Mouse (Mus musculus) G1E (cell line): ENCODE results near the gene Serpinb6b. TPM values are rescaled to one million over a fixed set of nuclear protein-coding genes. Genes with fewer than 3 reads are reported as not detected.
"Not testable (repeated sequence)": the region's sequence is repeated elsewhere in the genome, so short reads cannot be mapped to it uniquely, and the experiment has no call there.

Experiments used
- ATAC-seq: 2 replicates; pipeline ENCODE4 v1.8.0; 2016; ENCODE audit warnings: mild to moderate bottlenecking; ENCODE audit not compliant: insufficient number of reproducible peaks, poor library complexity, low FRiP score, severe bottlenecking; ENCODE audit errors: extremely low read depth
- DNase-seq: peaks from one replicate; pipeline ENCODE4 v3.0.0; 2012; ENCODE audit warnings: low spot score
- H3K27me3 ChIP-seq: 2 replicates; pipeline ENCODE4 v1.6.1; 2012; ENCODE audit warnings: mild to moderate bottlenecking, low read length, inconsistent platforms; ENCODE audit not compliant: insufficient read depth
- H3K36me3 ChIP-seq: replicated peaks from 2 replicates; pipeline ENCODE3; 2012; ENCODE audit warnings: mild to moderate bottlenecking, inconsistent platforms
- H3K4me1 ChIP-seq: 2 replicates; pipeline ENCODE4 v1.6.1; 2012; ENCODE audit warnings: low read depth, low read length, inconsistent platforms, mixed read lengths; ENCODE audit not compliant: insufficient read depth
- H3K4me3 ChIP-seq: 2 replicates; pipeline ENCODE4 v1.5.1; 2012; ENCODE audit warnings: low read depth, mild to moderate bottlenecking, inconsistent platforms, low read length, moderate library complexity, mixed read lengths
- H3K9me3 ChIP-seq: replicated peaks from 2 replicates; pipeline ENCODE4 v1.6.1; 2012; ENCODE audit warnings: inconsistent platforms
- CTCF ChIP-seq: IDR thresholded peaks from 2 replicates; pipeline ENCODE4 v1.5.1; 2012; ENCODE audit warnings: low read depth, low read length, inconsistent platforms, mixed read lengths
- GATA1 ChIP-seq: IDR thresholded peaks from 2 replicates; pipeline ENCODE4 v1.6.1; 2012; ENCODE audit warnings: borderline replicate concordance, low read length, inconsistent platforms, mixed read lengths
- GATA2 ChIP-seq: IDR thresholded peaks from 2 replicates; pipeline ENCODE4 v1.6.1; 2012; ENCODE audit warnings: low read depth, low read length, inconsistent platforms, borderline replicate concordance
- POLR2AphosphoS5 ChIP-seq: IDR thresholded peaks from 2 replicates; pipeline ENCODE4 v1.6.1; 2012; ENCODE audit warnings: low read depth, low read length, inconsistent platforms; ENCODE audit not compliant: insufficient replicate concordance
- TAL1 ChIP-seq: conservative IDR thresholded peaks from 2 replicates; pipeline ENCODE4 v1.6.1; 2012; ENCODE audit warnings: low read depth, low read length, inconsistent platforms, mixed read lengths
- polyA plus RNA-seq: library from polyadenylated mRNA; stranded (reverse); fragments of >175 nt; gene quantifications from 2 replicates; pipeline ENCODE4 v1.2.3, GENCODE M21; 2012
- total RNA-seq, 2 experiments: library from RNA; stranded (forward) in 1 of 2; stranded (reverse) in 1 of 2; fragments of 200-1000 nt in 1 of 2; fragments of >200 nt in 1 of 2; fragmentation: Nextera tagmentation in 1 of 2; gene quantifications; 2 replicates each; pipeline ENCODE4 v1.2.3; 2014 to 2017

Gene Serpinb6b
- total and polyA plus RNA-seq, 3 experiments = 0.05 TPM; not detected in 2

DNA sequence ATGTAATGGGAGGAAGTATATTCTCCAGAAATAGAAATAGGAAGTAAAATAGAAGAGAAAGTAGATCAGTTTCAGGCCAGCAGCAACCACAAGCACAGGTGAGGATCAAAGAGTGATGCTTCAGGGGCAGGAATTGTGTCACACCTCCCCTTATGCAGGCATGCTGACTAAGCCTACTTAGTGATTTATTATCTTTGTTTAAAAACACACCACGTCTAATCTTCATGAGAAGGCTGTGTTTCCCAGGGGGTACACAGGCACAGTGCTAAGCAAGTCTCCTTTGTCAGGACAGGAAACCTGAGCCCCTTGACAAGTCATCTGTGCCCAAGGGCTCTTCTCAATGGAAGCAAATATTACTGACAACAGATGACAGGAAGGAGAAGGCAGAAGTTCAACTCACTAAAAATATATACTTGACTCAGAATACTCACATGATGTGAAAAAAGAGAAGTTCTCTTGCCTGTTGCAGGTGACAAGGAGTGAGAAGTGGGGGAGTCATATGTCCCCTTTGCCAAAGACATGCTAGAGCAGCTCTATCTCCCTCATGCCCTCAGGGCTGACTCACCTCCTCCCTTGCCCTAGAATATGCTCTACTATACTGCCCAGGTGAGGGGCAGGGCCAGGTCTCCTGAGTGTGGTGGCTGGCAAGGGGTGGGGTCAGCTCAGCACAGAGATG is 30.2 kb upstream of the Serpinb6b start:
- peaks cover 6% of the 10 kb centered on the region; the same call in 1 of the 2 replicates for H3K27me3 ChIP-seq
- DNase-seq = no peak
- ATAC-seq = no peak; the same call in 1 of the 2 replicates
- no peaks in the 10 kb centered on the region for H3K36me3 ChIP-seq
- H3K9me3 ChIP-seq = no peaks in the 10 kb centered on the region
- no peak overlapping the region for H3K4me3 ChIP-seq
- no peaks in the 10 kb centered on the region for H3K4me1 ChIP-seq
- no peak for TF ChIP-seq TAL1

- DNase-seq, H3K4me3 ChIP-seq, H3K27me3 ChIP-seq, ATAC-seq, H3K4me1 ChIP-seq, H3K9me3 ChIP-seq, H3K36me3 ChIP-seq: not testable (repeated sequence)
Observed at GRCm38 (mm10) chr13:32938275-32938674, 26.7 kb upstream of the Serpinb6b start.

- not testable (repeated sequence) for DNase-seq, H3K36me3 ChIP-seq, H3K4me3 ChIP-seq, ATAC-seq, H3K27me3 ChIP-seq, H3K4me1 ChIP-seq, H3K9me3 ChIP-seq
Observed at GRCm38 (mm10) chr13:32939191-32939590, 25.8 kb upstream of the Serpinb6b start.

DNA sequence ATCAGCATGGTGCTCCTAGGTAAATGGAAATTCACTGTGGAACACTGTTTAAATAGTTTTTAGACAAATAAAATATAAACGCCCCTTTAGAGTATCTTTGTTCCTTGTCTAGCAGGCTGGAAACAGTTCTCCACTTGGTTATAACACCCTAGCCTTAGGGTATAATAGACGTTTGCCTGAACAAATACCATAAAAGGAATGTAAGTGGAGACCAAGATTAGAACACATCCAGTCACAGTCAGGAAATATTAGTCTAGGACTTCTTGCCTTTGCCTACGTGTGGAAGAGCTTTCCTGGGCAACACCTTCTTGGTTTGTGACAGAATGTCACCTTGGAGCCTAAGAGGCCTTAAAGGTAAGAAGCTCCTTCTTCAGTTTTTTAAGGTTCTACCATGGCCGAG is 8.5 kb upstream of the Serpinb6b start:
- DNase-seq = no peak
- no peaks in the 10 kb centered on the region for H3K36me3 ChIP-seq
- no peaks in the 10 kb centered on the region; the same call in 1 of the 2 replicates for H3K27me3 ChIP-seq

GRCm38 (mm10) chr13:32957917-32958316 is 7.1 kb upstream of the Serpinb6b start:
- H3K4me1 ChIP-seq = no peaks in the 10 kb centered on the region
- peaks cover 1% of the 10 kb centered on the region; the same call in 1 of the 2 replicates for H3K27me3 ChIP-seq
- TF ChIP-seq GATA1 = no peak
- TF ChIP-seq GATA2 = no peak
- TF ChIP-seq CTCF = no peak
- TF ChIP-seq TAL1 = no peak
- TF ChIP-seq POLR2AphosphoS5 = no peak
- no peaks in the 10 kb centered on the region for H3K9me3 ChIP-seq
- no peaks in the 10 kb centered on the region for H3K36me3 ChIP-seq
- ATAC-seq (no peak), DNase-seq (no peak)
- H3K4me3 ChIP-seq = no peak overlapping the region

More for the DNA sequence above, 8.5 kb upstream of the Serpinb6b start:
- ATAC-seq = no peak
- H3K4me3 ChIP-seq = no peak overlapping the region
- no peaks in the 10 kb centered on the region for H3K9me3 ChIP-seq
- H3K4me1 ChIP-seq = no peaks in the 10 kb centered on the region
- TF ChIP-seq CTCF = no peak
- TF ChIP-seq TAL1 = no peak
- TF ChIP-seq POLR2AphosphoS5 = no peak
- no peak for TF ChIP-seq GATA1
- no peak for TF ChIP-seq GATA2

DNA sequence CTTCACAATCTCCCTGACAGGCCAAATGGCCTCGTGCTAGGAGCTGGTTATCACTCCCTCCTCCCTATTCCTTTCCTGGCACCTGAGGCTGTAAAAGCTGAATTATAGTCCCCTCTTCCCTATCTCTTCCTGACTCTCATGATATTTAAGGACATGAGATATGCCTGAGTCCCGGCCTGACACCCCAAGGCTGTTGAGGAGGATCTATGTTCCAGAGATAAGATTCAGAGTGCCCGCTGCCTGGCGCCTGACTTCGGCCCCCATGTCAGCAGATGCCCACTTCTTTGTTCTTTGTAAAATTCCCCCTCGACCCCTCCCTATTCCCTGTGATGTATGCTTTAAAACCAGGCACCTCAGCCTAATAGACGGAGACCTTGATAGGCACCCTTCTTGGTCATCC is 6.5 kb upstream of the Serpinb6b start:
- not testable (repeated sequence) for ATAC-seq, H3K9me3 ChIP-seq, H3K36me3 ChIP-seq, H3K4me1 ChIP-seq, DNase-seq, H3K4me3 ChIP-seq, H3K27me3 ChIP-seq

DNA sequence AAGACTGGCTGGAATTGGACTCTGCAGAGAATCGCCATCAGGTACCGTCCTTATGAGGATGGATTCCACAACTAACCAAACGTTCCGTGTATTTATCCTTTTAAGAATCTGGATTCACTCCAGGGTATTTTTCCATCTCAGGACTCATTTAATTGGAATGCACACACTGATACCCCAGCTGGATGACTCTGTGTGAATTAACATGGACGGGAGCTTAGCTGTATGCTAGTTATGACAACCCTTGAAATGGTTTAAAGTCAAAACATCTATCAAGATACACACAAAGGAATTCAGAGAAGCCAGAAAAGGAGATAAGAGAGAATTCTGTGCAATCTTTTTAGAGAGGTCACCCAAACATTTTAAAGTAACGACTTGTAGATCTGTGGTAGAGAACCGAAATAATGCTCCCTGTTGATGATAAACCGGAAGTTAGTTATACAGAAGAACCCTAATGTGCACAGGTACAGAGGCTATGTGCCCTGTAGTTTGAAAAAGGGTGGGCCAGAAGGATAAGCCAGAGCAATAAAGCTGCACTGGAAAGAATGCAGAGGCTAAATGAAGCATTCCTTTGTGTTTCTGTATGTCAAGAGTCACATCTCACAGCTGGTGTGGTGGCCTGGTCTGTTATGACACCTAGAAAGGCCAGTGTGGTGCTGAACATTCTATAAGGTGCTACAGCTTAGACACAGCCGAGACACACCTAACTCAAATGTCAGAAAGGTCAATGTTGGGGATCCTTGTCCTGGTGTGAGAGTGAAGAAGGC is 837 bp upstream of the Serpinb6b start:
- Histone ChIP-seq H3K4me3 (no peak overlapping the region), H3K36me3 (no peaks in the 10 kb centered on the region), H3K27me3 (peaks cover 18% of the 10 kb centered on the region), H3K9me3 (no peaks in the 10 kb centered on the region), H3K4me1 (no peaks in the 10 kb centered on the region)
- TF ChIP-seq GATA1 (no peak), GATA2 (no peak), CTCF (no peak), TAL1 (no peak), POLR2AphosphoS5 (no peak)
- DNase-seq = no peak
- ATAC-seq = no peak
